Mouse (Mus musculus) right cerebral cortex, postnatal 10 days (tissue): ENCODE measurements around the gene Atg101.

Experiments
- DNase-seq, 2 experiments: peaks; one replicate each; pipeline ENCODE4 v3.0.0; 2021; ENCODE audit warnings: low spot score in 2 of 2

The Atg101 gene

DNA sequence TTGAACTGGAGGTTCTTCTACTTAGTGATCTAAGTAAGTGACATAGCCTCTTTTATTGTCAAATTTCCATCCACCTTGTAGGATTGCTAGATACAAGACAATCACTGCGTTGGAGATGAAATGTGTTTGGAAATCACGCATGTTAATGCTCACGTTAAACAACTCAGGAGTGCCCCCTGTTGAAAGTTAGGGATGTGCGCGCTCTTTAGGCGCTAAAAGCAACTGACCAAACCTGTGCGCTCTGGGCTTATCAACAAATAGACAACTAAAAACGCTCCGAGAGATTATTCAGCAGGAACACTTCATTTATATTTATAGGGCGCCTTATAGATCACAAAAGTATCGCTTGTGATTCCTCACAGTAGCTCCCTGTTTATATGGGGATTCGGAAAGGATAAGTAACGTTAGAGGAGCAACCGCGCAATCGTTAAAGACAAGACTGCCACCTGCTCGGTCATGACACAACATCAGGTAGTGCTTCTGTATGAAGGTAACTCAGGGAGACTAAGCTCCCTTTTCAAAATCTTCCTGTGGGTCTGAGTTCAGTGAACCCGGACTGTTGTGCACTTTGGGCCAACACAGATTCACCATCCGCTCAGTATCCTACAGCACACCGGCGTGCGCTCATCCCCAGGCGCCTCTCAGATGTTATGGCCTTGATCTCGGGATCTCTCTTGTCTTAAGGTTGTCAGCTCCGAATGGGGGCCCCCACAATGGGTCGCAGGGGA is 725 bp upstream of the Atg101 start:
- DNase-seq, result peak in 1 of 2 experiments; percentile 74

DNA sequence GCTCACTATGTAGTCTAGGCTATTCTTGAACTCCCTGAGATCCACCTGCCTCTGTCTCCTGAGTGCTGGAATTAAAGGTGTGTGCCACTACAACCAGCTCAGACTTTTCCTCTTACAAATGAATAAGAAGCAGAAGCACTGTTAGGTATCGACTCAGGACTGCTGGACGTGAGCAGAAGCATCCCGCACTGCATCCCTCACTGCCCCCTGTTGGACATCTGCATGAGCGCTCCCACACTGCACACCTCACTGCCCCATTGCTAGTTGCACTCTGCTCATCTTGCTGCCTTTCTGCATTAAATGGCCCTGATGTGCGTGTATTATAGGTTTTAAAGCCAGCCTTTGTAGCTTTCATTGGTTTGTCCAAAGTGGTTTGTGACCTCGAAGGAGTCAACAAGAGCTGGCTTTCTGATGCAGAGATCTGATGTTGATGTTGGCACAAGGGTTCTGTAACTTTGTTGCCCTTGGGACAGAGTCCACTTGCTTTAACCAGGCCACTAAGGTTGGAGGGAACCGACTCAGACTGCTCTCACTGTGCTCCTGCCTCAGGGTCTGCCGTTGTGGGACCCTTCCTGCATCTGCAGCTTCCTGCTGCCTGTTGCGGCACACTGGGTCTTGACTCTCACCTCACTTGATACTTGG is 2.2 kb downstream of the Atg101 start:
- DNase-seq, result no peak

DNA sequence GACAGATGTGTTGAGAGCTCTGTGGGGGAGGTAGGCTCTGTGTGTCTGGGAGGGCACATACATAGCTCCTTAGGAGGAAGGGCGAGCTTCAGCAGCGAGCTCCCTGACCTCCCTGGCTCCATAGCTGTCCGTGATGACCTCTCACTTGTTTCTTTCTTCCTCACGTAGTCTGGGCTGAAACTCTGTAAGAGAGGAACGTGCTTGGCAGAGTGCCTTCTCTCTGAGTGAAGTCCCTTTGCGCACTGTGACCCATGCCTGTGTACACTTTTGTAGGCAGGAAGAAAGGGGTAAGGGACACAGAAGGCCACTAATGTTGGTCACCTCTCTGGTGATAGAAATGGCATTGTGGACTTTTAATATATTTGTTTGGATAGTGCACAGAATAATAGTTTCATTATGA is 3.3 kb downstream of the Atg101 start:
- no peak for DNase-seq

DNA sequence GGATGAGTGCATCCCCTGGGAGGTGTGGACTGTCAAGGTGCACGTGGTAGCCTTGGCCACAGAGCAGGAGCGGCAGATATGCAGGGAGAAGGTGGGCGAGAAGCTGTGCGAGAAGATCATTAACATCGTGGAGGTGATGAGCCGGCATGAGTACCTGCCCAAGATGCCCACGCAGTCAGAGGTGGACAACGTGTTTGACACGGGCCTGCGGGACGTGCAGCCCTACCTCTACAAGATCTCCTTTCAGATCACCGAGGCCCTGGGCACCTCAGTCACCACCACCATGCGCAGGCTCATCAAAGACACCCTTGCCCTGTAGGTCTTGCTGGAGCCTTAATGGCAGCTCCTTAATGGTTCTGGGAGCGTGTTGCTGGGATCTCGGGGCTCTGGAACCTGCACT is 6.3 kb downstream of the Atg101 start:
- no peak for DNase-seq

DNA sequence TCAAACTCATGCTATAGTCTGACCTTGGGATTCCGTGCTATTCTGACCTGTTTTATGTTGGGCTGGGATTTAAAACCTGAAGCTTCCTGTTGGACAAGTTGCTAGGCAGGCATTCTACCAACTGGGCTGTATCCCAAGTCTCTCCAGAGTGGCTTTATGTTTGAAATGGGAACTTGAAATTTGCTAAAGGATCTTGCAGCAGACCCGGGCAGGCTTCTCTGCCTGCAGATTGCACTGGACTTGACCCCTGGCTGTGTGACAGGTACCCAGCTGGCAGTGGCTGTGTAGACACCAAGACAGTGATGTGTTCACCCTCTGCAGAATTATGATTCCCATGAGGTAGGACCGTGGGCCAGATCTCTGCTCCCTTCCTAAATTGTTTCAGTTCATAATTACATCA is 7.9 kb downstream of the Atg101 start:
- DNase-seq, result no peak

DNA sequence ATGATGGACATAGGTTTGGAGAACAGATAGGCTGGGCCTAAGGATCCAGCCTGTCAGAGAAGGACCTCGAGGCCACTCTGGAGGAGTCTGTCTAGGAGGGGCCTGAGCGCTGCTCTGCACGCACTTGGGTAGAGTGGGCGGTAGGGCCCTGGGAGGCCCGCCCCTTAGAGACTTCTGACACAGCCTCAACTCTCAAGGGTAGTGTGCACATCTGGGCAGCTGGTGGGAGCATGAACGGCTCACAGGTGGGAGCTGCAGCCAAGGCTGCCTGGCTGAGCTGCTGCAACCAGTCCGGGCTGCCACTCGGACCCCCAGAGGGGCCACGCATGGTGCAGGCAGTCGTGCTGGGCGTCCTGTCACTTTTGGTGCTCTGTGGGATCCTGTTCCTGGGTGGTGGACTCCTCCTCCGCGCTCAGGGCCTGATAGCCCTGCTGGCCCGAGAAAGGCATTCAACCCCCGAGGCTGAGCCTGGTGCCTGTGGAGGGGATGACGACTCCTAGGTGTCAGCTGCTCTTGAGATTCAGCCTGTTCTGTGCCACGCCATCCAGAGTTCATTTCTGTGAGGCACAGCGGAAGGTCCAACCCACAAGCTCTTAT is 9.1 kb downstream of the Atg101 start, which contains the start of gene 6030408B16Rik:
TSS of gene 6030408B16Rik (plus strand) at position 188 of the 597 bp plus-strand sequence.
- DNase-seq, result no peak

DNA sequence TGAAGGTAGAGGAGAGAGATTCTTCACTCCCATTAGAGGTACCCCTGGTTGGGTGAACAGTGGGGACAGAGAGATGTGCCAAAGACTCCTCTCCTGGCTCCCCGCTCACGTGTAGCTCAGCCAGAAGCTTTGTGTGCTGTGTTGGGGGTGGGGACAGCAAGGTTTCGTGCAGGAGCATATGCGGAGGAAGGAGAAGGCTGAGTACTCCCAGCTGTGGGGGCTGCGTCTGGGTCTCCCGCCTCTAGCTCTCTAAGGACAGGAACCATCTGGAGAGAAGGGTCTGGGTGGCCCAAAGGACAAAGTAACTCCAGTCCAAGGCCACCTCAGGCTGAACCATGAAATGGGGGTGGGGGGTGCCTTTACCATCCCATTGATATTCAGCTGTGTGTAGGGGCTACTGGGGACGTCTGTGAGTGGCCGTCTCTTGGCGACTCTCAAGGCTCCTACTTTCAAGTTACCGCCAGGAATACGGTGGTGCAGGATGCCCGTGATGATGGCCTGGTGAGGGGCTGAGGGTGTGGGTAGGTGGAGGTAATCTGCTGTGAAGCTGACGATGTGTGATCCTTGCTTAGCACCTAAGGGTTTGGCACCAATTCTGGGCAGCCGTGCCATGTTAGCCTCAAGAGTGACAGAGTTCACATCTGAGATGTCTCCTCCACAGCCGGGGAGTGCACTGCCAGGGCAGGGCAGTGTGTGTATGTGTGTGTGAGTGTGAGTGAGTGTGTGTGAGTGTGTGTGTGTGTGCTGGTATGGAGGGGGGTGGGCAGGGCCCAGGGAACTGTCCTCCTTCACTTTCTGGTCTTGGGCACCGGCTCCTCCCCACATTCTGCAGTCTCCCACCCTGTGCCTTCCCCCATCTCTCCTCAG is 10.2 kb downstream of the Atg101 start:
- no peak for DNase-seq

DNA sequence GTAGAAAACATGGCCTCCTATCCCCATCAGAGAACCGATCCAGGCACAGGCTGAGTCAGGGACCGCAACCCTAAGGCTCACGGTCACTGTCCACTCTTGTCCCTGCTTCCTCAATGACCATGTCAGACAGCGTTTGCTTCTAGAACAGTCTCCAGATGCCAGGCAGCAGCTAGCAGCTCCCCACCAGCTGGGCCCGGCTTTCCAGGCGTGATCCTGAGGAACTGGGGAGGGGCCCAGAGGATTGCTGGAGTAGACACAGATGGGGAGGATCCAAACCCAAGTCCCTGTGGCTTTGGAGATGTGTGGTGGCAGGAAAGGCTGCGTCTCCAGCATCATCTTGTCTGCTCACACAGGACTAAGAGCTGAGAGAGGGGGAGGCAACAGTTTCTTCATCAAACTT is 11.0 kb downstream of the Atg101 start:
- DNase-seq, result no peak

DNA sequence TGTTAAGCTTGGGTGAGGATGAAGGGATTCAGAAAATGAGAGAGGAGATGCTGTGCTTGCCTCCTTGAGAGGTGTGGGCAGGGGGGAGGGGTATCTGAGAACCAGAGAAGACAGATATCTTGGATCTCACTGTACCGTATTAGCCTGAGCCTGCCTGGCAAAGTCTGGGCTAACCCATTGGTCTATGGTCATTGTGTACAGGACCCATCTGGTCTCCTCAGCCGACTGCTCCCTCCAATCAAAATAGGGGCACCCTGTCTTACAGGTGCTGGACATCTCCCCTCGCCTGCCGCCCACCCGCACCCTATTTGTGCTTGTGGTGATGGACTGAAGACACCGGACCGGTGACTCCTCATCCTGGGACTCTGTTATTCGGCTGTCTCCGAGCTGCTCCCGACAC is 11.5 kb downstream of the Atg101 start:
- DNase-seq, result no peak

DNA sequence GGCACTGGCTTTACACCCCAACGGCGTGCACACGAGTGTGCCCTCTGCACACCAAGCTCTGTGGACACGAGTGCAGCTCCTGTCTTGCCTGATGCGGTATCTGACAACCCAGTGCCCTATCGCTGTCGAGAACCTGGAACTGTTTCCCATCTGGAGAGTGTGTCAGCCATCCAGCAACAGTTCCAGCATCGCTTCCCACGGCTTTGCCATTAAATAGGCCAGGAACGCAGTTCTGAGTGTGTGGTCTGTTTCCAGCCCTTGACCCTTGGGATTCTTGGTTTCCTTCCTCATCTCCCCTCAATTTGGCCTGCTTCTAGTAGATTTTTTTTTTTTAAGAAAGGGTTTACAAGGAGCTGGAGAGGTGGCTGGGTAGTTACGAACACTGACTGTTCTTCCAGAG is 12.0 kb downstream of the Atg101 start:
- DNase-seq, result no peak

DNA sequence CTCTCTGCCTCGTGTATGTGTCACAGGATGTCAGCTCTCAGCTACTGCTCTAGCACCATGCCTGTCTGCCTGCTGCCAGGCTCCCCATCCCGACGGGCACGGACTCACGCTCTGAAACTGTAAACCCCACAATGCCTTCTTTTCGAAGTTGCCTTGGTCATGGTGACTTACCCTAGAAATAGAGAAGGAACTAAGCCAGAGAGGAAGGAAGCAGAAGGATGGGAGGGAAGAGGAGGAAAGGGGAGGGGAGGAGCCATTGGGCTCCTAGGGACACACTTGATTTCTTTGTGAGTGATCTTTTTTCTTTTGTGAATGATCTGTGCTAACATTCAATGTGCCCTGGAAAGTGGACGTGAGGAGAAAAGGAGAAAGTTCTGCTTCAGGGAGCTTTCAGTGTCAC is 13.9 kb downstream of the Atg101 start:
- no peak for DNase-seq

DNA sequence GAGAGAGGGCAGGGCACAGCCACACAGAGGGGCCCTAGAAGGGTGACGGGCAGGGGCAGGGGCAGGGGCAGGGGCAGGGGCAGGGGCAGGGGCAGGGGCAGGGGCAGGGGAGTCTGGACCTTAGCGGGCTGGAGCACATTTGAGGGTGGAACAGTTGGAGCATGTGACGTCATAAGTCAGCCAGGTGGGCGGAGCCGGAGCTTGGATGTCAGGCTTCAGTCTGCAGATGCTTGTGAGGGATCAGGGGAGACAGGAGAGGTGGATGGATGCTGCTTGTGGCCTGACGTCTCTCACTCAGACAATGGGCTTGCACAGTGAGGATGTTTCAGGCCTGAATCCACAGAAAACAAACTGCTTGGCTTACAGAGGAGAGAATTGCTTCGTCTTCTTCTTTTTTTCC is 14.5 kb downstream of the Atg101 start:
- DNase-seq, result no peak

DNA sequence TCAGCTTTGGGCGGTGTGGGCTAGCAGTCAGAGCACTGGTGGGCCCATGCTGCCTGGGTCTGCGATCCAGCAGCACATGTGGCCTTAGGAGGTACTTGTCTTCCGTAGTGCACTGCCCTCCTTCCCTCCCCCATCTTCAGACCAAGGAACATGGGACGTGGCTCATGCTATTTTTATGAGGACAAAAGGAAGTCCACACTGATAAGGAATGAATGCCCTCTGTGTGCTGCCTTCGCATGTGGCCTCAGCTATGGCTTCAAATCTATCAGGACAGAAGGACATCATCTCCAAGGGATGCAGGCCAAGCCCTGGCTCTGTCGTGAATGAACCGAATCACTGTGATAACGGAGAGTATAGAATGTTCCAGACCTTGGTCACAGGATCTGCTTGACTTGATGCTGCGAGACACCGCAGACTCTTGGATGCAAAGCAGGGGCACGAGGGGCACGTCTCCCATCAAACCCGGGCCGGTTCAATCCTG is 15.4 kb downstream of the Atg101 start:
- no peak for DNase-seq

DNA sequence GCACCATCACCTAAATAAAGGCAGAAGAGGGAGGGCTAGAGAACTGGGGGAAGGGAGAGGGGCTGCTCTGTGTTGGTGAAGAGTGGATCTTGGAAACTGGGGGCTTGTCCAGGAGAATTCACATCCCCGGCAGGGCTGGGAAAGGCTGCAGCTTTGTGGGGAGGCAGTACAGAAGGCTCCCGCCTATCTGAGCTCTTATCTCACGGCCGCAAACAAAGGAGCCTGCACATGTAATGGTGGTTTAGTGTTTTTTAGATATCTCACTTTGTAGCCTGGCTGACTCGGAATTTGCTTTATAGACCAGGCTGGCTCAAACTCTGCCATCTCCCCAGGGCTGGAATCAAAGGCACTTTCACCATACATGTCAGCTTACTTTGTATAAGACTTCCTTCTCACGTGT is 16.1 kb downstream of the Atg101 start:
- DNase-seq, result no peak

DNA sequence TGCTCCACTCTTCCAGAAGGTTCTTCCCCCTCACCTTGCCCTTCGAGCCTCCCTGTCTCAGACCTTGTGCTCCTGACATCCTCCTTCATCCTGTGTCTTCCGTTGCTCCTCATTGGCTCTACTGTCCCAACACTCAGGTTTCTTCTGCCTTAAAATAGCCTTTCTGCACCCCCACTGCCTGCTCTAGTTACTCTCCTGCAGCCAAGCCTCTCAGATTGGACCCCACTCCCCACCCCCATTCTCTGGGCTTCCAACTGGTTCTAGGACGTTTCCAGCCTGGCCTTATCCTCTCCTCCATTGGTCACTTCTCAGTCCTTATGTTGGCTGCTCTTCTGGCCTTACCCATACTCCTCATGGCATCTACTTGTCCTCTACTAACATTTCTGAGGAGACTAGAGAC is 18.1 kb downstream of the Atg101 start:
- no peak for DNase-seq

DNA sequence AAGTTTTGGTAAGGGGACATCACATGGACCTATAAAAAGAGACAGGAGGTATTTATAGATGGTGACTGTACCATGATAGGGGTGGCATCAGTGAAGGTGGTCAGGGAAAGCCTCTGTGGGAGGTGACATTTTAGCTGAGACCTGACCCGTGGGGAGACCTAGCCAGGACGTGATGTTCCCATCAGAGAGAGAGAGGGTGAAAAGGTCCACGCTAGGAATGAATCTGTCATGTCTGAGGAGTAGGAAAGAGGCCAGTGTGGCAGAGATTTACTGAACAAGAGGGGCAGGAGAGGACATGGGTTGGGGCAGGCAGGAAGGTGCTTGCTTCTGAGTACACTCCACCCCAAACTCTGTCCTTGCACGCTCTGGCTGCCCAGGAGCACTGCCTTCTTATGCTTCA is 19.8 kb downstream of the Atg101 start:
- no peak for DNase-seq

DNA sequence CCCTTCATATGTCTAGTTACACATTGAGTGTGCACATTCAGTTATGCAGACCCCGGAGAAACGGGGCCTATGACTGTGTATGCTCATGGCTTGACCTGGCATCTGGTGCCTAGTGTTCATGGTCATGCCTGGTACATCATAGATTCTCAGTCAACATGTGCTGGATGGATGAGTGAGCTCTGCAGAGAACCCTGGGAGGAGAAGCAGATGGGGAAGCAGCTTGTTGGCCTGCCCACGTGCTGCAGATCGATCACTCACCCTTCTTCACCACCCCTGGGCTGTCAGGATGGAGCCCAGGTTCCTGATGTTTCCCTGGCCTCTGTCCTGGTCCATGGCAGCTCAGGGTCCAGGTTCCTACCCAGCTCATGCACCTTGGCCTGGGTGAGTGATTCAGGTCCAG is 22.4 kb downstream of the Atg101 start:
- no peak for DNase-seq

DNA sequence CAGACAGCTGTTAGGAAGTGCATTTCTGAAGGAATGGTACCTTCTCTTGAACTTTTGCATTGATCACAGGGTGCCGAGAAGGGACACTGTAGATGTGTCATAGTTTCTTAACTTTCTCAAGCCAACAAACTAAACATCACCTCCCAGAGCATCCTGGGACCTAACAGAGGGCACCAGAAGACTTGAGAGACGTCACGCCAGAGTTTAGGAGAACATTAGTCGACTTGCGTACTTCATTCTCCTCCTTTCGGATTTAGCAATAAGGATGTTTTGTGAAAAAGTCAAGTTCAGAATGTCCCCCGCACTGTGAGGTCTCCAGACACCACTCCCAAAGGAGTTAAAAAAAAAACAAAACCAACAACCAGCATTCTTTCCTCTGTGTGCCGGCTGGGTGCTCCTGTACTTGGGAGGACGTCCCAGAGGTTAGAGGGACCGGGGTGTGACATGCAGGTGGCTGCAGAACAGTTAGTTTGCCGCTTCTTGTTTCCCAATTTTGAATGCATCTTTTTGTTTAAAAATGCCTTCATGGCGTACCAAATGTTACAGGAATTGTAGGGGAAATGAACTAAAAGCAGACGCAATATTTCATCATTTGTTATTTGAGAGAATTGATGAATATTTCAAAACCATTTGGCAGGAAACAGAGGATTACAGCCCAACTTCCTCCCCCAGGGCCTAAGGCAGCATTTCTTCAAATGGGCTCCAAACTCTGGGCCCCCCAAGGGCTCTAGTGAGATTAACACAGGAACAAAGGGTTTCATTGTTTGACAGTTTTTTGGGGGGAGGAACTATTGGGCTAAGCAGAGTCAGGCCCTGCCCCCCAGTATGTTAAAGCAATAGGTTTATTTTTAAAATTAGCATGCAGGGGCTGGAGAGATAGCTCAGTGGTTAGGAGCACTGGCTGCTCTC is 24.6 kb downstream of the Atg101 start:
- no peak for DNase-seq

DNA sequence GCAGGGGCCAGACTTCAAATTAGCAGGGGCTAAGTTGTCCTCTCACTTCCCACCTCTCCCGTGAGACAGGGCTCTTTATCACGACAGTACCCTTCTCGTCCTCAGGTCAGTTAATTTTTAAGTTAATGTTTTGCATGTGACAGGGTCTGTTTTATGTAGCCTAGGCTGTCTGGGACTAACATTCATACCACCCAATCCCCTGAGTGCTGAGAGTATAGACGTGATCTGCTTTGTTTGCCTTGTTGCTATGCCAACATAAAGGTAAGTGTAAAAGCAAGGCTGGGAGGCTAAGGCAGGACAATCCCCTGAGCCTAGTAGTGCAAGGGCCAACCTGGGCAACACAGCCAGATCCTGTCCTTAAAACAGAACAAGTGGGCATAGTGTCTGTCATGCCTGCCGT is 25.4 kb downstream of the Atg101 start:
- DNase-seq, result no peak

DNA sequence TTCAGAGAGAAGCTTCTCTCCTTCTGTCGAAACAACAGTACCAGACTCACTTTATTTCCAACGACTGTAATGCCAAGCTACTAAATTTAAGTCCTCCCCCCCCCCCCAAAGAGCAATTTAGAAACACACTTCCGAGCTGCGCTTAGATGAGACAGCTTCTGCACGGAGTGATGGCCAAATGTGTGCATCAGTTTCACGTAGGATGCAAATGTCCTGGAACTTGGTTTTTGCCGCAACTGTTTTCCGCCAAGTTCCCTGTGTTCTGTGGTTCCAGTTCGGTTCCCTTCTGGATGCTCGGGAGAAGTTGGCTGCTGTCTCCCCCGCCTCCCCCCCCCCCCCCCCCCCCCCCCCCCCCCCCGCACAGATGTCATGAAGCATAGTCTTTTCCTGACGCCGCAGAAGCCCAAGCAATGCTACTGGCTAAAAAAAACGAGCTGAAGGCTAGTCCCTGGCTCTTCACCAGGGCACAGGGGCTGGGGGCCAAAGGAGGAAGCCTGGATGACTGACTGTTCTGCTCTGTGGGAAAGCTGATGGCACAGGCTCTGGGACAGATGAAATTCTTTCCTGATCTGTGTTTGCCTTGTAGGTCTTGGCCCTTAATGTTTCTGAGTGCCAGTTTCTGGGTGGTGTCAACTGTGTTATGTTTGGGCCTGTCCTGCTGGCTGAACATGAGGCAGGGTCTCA is 27.2 kb downstream of the Atg101 start:
- peak; percentile 63 to 71 for DNase-seq
